Mouse (Mus musculus) brain, embryonic 14.5 days (tissue): Measurements from ENCODE around the gene Sntb2.

Experiments
- CTCF ChIP-seq: fragments of 200-500 bp; IDR thresholded peaks from 2 replicates; pipeline ENCODE4 v1.5.1; 2012; ENCODE audit warnings: inconsistent platforms, mild to moderate bottlenecking, moderate library complexity, borderline replicate concordance; ENCODE audit not compliant: insufficient read depth, insufficient read length; ENCODE audit errors: extremely low read depth
- POLR2A ChIP-seq: fragments of 200-500 bp; IDR thresholded peaks from 2 replicates; pipeline ENCODE4 v1.6.1; 2012; ENCODE audit warnings: mild to moderate bottlenecking, inconsistent platforms, borderline replicate concordance; ENCODE audit not compliant: poor library complexity, insufficient read depth, insufficient read length, severe bottlenecking; ENCODE audit errors: extremely low read depth

- TF ChIP-seq CTCF, result no peak
- TF ChIP-seq POLR2A, result no peak
Measured at GRCm38 (mm10) chr8:106944756-106945155, 9.2 kb downstream of the Sntb2 start.
